Mouse (Mus musculus): ENCODE data around the gene Hhipl1. TPM values are rescaled to one million over a fixed set of nuclear protein-coding genes. Genes with fewer than 3 reads are reported as not detected.
A peak's percentile ranks its signal among the peaks of the same experiment; 100 is the strongest.

The Hhipl1 gene
- polyA plus RNA-seq, 1 experiment from 2014 or later = 3.2 TPM

- H3K9ac ChIP-seq (replicated peaks) = no peak overlapping the region
- H3K9me3 ChIP-seq (replicated peaks) = no peaks in the 10 kb centered on the region
- peaks cover 19% of the 10 kb centered on the region for H3K4me1 ChIP-seq
- no peak for ATAC-seq (ENCODE audit: low FRiP score)
- H3K4me2 ChIP-seq = no peak overlapping the region
- H3K27ac ChIP-seq (replicated peaks) = no peak overlapping the region
- 12% methylated on average over 9 of the region's 9 CpGs for WGBS
- H3K27me3 ChIP-seq (replicated peaks) = peaks cover 41% of the 10 kb centered on the region
- no peak overlapping the region for H3K4me3 ChIP-seq (replicated peaks)
- H3K36me3 ChIP-seq = no peaks in the 10 kb centered on the region
Measured at GRCm38 (mm10) chr12:108317201-108317738, 11.2 kb downstream of the Hhipl1 start.

- ATAC-seq (ENCODE audit: low FRiP score) = no peak
- 0 out of 2 replicates have a peak overlapping the region, but pooled peaks have one; percentile 14 for H3K4me3 ChIP-seq (replicated peaks)
- peaks cover 19% of the 10 kb centered on the region for H3K4me1 ChIP-seq
- no peak overlapping the region for H3K27ac ChIP-seq (replicated peaks)
- peak overlapping the region; percentile 44 for H3K4me2 ChIP-seq
- no peaks in the 10 kb centered on the region for H3K36me3 ChIP-seq
- peaks cover 41% of the 10 kb centered on the region for H3K27me3 ChIP-seq (replicated peaks)
- no peaks in the 10 kb centered on the region for H3K9me3 ChIP-seq (replicated peaks)
- 26% methylated on average over 18 of the region's 18 CpGs for WGBS
- no peak overlapping the region for H3K9ac ChIP-seq (replicated peaks)
Measured at GRCm38 (mm10) chr12:108317826-108318430, 11.9 kb downstream of the Hhipl1 start.

GRCm38 (mm10) chr12:108318499-108318898 lies 12.4 kb downstream of the Hhipl1 start:
- Histone ChIP-seq H3K9me3 (replicated peaks) (no peaks in the 10 kb centered on the region), H3K27ac (replicated peaks) (no peak overlapping the region), H3K4me2 (peak overlapping the region; percentile 44), H3K9ac (replicated peaks) (no peak overlapping the region), H3K4me1 (peaks cover 19% of the 10 kb centered on the region), H3K27me3 (replicated peaks) (peaks cover 41% of the 10 kb centered on the region), H3K4me3 (replicated peaks) (peak overlapping the region; percentile 14; the same call in 1 of the 2 replicates), H3K36me3 (no peaks in the 10 kb centered on the region)
- 22% methylated on average over 37 of the region's 37 CpGs for WGBS
- no peak for ATAC-seq (ENCODE audit: low FRiP score)

- Histone ChIP-seq H3K36me3 (no peaks in the 10 kb centered on the region), H3K4me1 (peaks cover 19% of the 10 kb centered on the region), H3K9me3 (replicated peaks) (no peaks in the 10 kb centered on the region), H3K4me3 (replicated peaks) (no peak overlapping the region), H3K27me3 (replicated peaks) (peaks cover 41% of the 10 kb centered on the region), H3K4me2 (no peak overlapping the region), H3K9ac (replicated peaks) (no peak overlapping the region), H3K27ac (replicated peaks) (no peak overlapping the region)
- WGBS = 9% methylated on average over 8 of the region's 8 CpGs
- ATAC-seq (ENCODE audit: low FRiP score) = no peak
Measured at GRCm38 (mm10) chr12:108320096-108320495, 14.0 kb downstream of the Hhipl1 start.

- no peak for ATAC-seq (ENCODE audit: low FRiP score)
- Histone ChIP-seq H3K4me1 (peaks cover 23% of the 10 kb centered on the region), H3K4me3 (replicated peaks) (no peak overlapping the region), H3K9ac (replicated peaks) (no peak overlapping the region), H3K4me2 (no peak overlapping the region), H3K36me3 (no peaks in the 10 kb centered on the region), H3K27ac (replicated peaks) (no peak overlapping the region), H3K27me3 (replicated peaks) (peaks cover 8% of the 10 kb centered on the region), H3K9me3 (replicated peaks) (no peaks in the 10 kb centered on the region)
- WGBS = 50% methylated on average over 5 of the region's 5 CpGs
Measured at GRCm38 (mm10) chr12:108326401-108326800, 20.3 kb downstream of the Hhipl1 start.

GRCm38 (mm10) chr12:108327889-108328491 lies 21.9 kb downstream of the Hhipl1 start:
- Histone ChIP-seq H3K9me3 (replicated peaks) (no peaks in the 10 kb centered on the region), H3K36me3 (no peaks in the 10 kb centered on the region), H3K4me1 (peaks cover 26% of the 10 kb centered on the region), H3K4me2 (peak overlapping the region; percentile 89), H3K9ac (replicated peaks) (peak overlapping the region; percentile 64), H3K27ac (replicated peaks) (peak overlapping the region; percentile 66), H3K27me3 (replicated peaks) (peaks cover 8% of the 10 kb centered on the region), H3K4me3 (replicated peaks) (peak overlapping the region; percentile 51)
- ATAC-seq (ENCODE audit: low FRiP score) = peak; percentile 80
- WGBS = 3% methylated on average over 66 of the region's 66 CpGs

- Histone ChIP-seq H3K4me1 (peaks cover 31% of the 10 kb centered on the region), H3K36me3 (no peaks in the 10 kb centered on the region), H3K9me3 (replicated peaks) (no peaks in the 10 kb centered on the region), H3K4me3 (replicated peaks) (peak overlapping the region; percentile 73), H3K27ac (replicated peaks) (peak overlapping the region; percentile 64; the same call in 1 of the 2 replicates), H3K27me3 (replicated peaks) (peaks cover 8% of the 10 kb centered on the region), H3K9ac (replicated peaks) (peak overlapping the region; percentile 47), H3K4me2 (peak overlapping the region; percentile 91)
- under 1% methylated on average over 16 of the region's 16 CpGs for WGBS
- peak; percentile 6 for ATAC-seq (ENCODE audit: low FRiP score)
Measured at GRCm38 (mm10) chr12:108333056-108333455, 27.0 kb downstream of the Hhipl1 start.

- H3K9me3 ChIP-seq (replicated peaks) = no peaks in the 10 kb centered on the region
- peaks cover 7% of the 10 kb centered on the region for H3K27me3 ChIP-seq (replicated peaks)
- peaks cover 27% of the 10 kb centered on the region for H3K4me1 ChIP-seq
- no peaks in the 10 kb centered on the region for H3K36me3 ChIP-seq
- H3K9ac ChIP-seq (replicated peaks) = peak overlapping the region; percentile 47
- WGBS = 2% methylated on average over 22 of the region's 22 CpGs
- peak overlapping the region; percentile 64 for H3K27ac ChIP-seq (replicated peaks)
- peak; percentile 36 for ATAC-seq (ENCODE audit: low FRiP score)
- peak overlapping the region; percentile 91 for H3K4me2 ChIP-seq
- peak overlapping the region; percentile 73 for H3K4me3 ChIP-seq (replicated peaks)
Measured at GRCm38 (mm10) chr12:108333481-108333882, 27.4 kb downstream of the Hhipl1 start.

GRCm38 (mm10) chr12:108333895-108334445 lies 27.9 kb downstream of the Hhipl1 start, which contains the start of gene Cyp46a1:
Gene Cyp46a1, plus strand, starts transcription at chr12:108334381.
- H3K9ac ChIP-seq (replicated peaks) = peak within 1 kb of the TSS; percentile 66
- peak; percentile 95 for ATAC-seq (ENCODE audit: low FRiP score)
- peak within 1 kb of the TSS; percentile 91 for H3K4me2 ChIP-seq
- no peaks in the 10 kb centered on the region for H3K9me3 ChIP-seq (replicated peaks)
- peak within 1 kb of the TSS; percentile 74 for H3K27ac ChIP-seq (replicated peaks)
- WGBS = 0% methylated on average over 45 of the region's 56 CpGs
- H3K27me3 ChIP-seq (replicated peaks) = peaks cover 2% of the 10 kb centered on the region
- H3K36me3 ChIP-seq = no peaks in the 10 kb centered on the region
- H3K4me1 ChIP-seq = peaks cover 22% of the 10 kb centered on the region
- peak within 1 kb of the TSS; percentile 73 for H3K4me3 ChIP-seq (replicated peaks)

GRCm38 (mm10) chr12:108334529-108334928 lies 28.5 kb downstream of the Hhipl1 start:
- Histone ChIP-seq H3K9ac (replicated peaks) (peak overlapping the region; percentile 66), H3K36me3 (no peaks in the 10 kb centered on the region), H3K27ac (replicated peaks) (peak overlapping the region; percentile 74), H3K27me3 (replicated peaks) (no peaks in the 10 kb centered on the region; the same call in none of the 2 replicates), H3K9me3 (replicated peaks) (no peaks in the 10 kb centered on the region), H3K4me3 (replicated peaks) (peak overlapping the region; percentile 73), H3K4me1 (peaks cover 20% of the 10 kb centered on the region), H3K4me2 (peak overlapping the region; percentile 91)
- ATAC-seq (ENCODE audit: low FRiP score) = peak; percentile 39; the same call in 1 of the 2 replicates
- WGBS = under 1% methylated on average over 31 of the region's 32 CpGs

- Histone ChIP-seq H3K4me1 (peaks cover 10% of the 10 kb centered on the region), H3K27me3 (replicated peaks) (no peaks in the 10 kb centered on the region; the same call in 1 of the 2 replicates), H3K27ac (replicated peaks) (no peak overlapping the region), H3K36me3 (no peaks in the 10 kb centered on the region), H3K9ac (replicated peaks) (no peak overlapping the region), H3K4me3 (replicated peaks) (no peak overlapping the region), H3K9me3 (replicated peaks) (no peaks in the 10 kb centered on the region), H3K4me2 (no peak overlapping the region)
- ATAC-seq (ENCODE audit: low FRiP score) = no peak
- WGBS = 41% methylated on average over 14 of the region's 14 CpGs
Measured at GRCm38 (mm10) chr12:108338572-108339190, 32.6 kb downstream of the Hhipl1 start.
